Comparison of ENCODE assay signal across 16 mouse cellular contexts in genomic region chr17:43156116-43156515, GRCm38 (mm10).
"Had no signal": no experiment of that assay in that cellular context is flagged by ENCODE, and none has a peak within 500 bp of the region (broad histone marks: within the 10 kb centered on the region; RNA-seq: fewer than 3 reads in every experiment).

No protein-coding gene starts in this region.

- H3K9ac ChIP-seq: liver, embryonic 15.5 days; midbrain, embryonic 15.5 days; neural tube, embryonic 12.5 days had no signal

- H3K27me3 ChIP-seq: liver, embryonic 15.5 days; midbrain, embryonic 15.5 days; neural tube, embryonic 12.5 days had no signal

- H3K9me3 ChIP-seq: limb, embryonic 10.5 days; liver, embryonic 15.5 days; midbrain, embryonic 15.5 days; neural tube, embryonic 12.5 days had no signal

- H3K36me3 ChIP-seq: limb, embryonic 10.5 days; liver, embryonic 15.5 days; midbrain, embryonic 15.5 days; neural tube, embryonic 12.5 days had no signal

- H3K27ac ChIP-seq: left cerebral cortex, adult 2 months; limb, embryonic 10.5 days; liver, embryonic 15.5 days; midbrain, embryonic 15.5 days; neural tube, embryonic 12.5 days had no signal

- H3K4me3 ChIP-seq: left cerebral cortex, adult 2 months; limb, embryonic 10.5 days; liver, embryonic 15.5 days; midbrain, embryonic 15.5 days; neural tube, embryonic 12.5 days had no signal

- H3K4me2 ChIP-seq: liver, embryonic 11.5 days; liver, embryonic 15.5 days; neural tube, embryonic 12.5 days had no signal

- H3K4me1 ChIP-seq: liver, embryonic 15.5 days had no signal

- DNase-seq: kidney, adult 8-10 months; lung, adult 2 months; lung, postnatal 36 days; retina, postnatal 1 day; right cerebral cortex, postnatal 4 days; spleen, adult 18-20 months; thymus, adult 18-20 months; thymus, postnatal 25 days had no signal

- ATAC-seq: intestine, embryonic 16.5 days; lung, postnatal 0 days; midbrain, embryonic 15.5 days had no signal
